Mouse (Mus musculus): ENCODE results near the gene Gng12. TPM values are rescaled to one million over a fixed set of nuclear protein-coding genes. Genes with fewer than 3 reads are reported as not detected.

Gng12 gene
- total RNA-seq, 2 experiments from 2014 or later = 26.0 to 27.1 TPM

Other genes starting within 250 kb of the Gng12 start
- not detected for gene Vmn1r35, start 210.5 kb upstream of the Gng12 start, total RNA-seq (2021)
- gene Vmn1r36, start 177.2 kb upstream of the Gng12 start, total RNA-seq (2021) = not detected
- not detected for gene Vmn1r37, start 167.0 kb upstream of the Gng12 start, total RNA-seq (2021)
- gene Vmn1r38, start 113.8 kb upstream of the Gng12 start, total RNA-seq (2021) = not detected
- gene Vmn1r39, start 85.8 kb upstream of the Gng12 start, total RNA-seq (2021) = not detected
- gene Gadd45a, start 141.1 kb downstream of the Gng12 start, total RNA-seq (2021) = 10 to 100 TPM; 39.6 to 48.7 TPM